Mouse (Mus musculus) liver, embryonic 11.5 days (tissue): ENCODE data around the gene Pepd. TPM values are rescaled to one million over a fixed set of nuclear protein-coding genes. Genes with fewer than 3 reads are reported as not detected.

ENCODE experiments used
- ATAC-seq: fragments of 200-750 bp; cut with Nextera tagmentation; replicated peaks from 2 replicates; pipeline ENCODE4 v1.8.0; 2017; ENCODE audit warnings: moderate number of reproducible peaks, mild to moderate bottlenecking, moderate TSS enrichment, moderate library complexity; ENCODE audit not compliant: low FRiP score
- DNase-seq: peaks from one replicate; pipeline ENCODE4 v3.0.0-alpha.2; 2017; ENCODE audit warnings: low spot score
- H3K27ac ChIP-seq: fragments of 300-500 bp; sonication (generic); 2 replicates; pipeline ENCODE4 v1.5.1; 2014; ENCODE audit warnings: mild to moderate bottlenecking, low read depth, low read length, control low read depth
- H3K27me3 ChIP-seq: fragments of 300-500 bp; sonication (generic); replicated peaks from 2 replicates; pipeline ENCODE4 v1.6.1; 2014; ENCODE audit warnings: low read length, mixed read lengths; ENCODE audit not compliant: control insufficient read depth, insufficient read depth
- H3K36me3 ChIP-seq: fragments of 300-500 bp; sonication (generic); 2 replicates; pipeline ENCODE4 v1.6.1; 2014; ENCODE audit warnings: mild to moderate bottlenecking, low read length, moderate library complexity, mixed read lengths; ENCODE audit not compliant: control insufficient read depth, insufficient read depth
- H3K4me1 ChIP-seq: fragments of 300-500 bp; sonication (generic); replicated peaks from 2 replicates; pipeline ENCODE4 v1.6.1; 2014; ENCODE audit warnings: low read length, mixed read lengths; ENCODE audit not compliant: control insufficient read depth, insufficient read depth
- H3K4me2 ChIP-seq: fragments of 300-500 bp; sonication (generic); 2 replicates; pipeline ENCODE4 v1.6.1; 2014; ENCODE audit warnings: mild to moderate bottlenecking, control low read depth, moderate library complexity
- H3K4me3 ChIP-seq: fragments of 300-500 bp; sonication (generic); 2 replicates; pipeline ENCODE4 v1.5.1; 2014; ENCODE audit warnings: low read depth, low read length, control low read depth
- H3K9ac ChIP-seq: fragments of 300-500 bp; sonication (generic); 2 replicates; pipeline ENCODE4 v1.6.1; 2014; ENCODE audit warnings: low read depth, low read length, control low read depth
- H3K9me3 ChIP-seq: fragments of 300-500 bp; sonication (generic); 2 replicates; pipeline ENCODE4 v1.6.1; 2016; ENCODE audit warnings: low read length, inconsistent platforms, mixed read lengths; ENCODE audit not compliant: control insufficient read depth
- WGBS: fragments of 180-500 bp; shearing (Covaris S2); extraction: QIAGEN DNeasy Blood & Tissue Kit; methylation state at CpG from one replicate; pipeline ENCODE4 v1.1.7; 2014; 5-methylcytosine and 5-hydroxymethylcytosine counted together
- polyA plus RNA-seq: library from polyadenylated mRNA; unstranded; fragments of >200 nt; fragmentation: Nextera tagmentation; extraction: Ambion mirVana; gene quantifications from 2 replicates; pipeline ENCODE4 v1.2.1, GENCODE M21; 2014

Gene Pepd
- polyA plus RNA-seq, 1 experiment from 2014 or later: 53.4 TPM

DNA sequence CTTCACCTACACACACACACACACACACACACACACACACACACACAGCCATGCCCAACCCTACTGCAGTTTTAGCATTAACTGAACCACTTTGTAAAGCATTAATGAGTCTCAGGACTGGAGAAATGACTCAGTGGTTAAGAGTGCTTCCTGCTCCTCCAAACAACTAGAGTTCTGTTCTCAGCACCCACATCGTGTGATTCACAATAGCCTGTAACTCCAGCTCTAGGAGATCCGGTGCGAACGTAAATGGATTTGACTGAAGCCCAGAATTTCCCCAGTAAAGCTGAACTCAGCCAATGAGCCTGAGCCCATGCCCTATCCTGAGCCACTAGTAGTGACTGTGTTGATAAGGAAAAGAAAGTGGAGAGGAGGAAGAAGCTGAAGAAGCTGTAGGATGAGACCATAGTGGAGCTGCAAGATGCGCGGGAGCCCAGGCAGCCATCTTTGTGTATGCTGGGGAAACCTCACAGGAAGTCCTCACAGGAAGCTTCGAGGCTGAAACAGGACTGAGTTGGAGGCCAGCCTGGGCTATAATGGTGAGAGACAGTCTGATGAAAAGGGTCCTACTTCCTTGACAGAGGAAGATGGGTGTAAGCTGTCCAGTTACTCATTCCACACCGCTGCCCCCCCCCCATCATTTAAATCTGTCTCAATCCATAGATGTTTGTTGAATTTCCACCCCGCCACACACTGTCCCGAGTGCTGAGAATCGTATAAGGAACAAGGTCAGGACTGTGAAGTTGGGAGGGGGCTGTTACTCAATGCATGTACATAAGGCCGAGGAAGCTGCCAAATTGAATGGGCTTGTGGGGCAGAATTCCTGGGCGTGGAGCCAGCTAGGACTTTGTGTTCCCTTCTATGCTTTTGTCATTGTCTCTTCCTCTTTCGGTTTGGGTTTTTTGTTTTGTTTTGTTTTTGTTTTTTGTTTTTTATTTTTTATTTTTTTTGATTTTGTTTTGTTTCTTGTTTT lies 152.4 kb downstream of the Pepd start:
- no peaks in the 10 kb centered on the region; the same call in 1 of the 2 replicates for H3K9me3 ChIP-seq
- H3K9ac ChIP-seq: no peak overlapping the region
- H3K4me1 ChIP-seq: no peaks in the 10 kb centered on the region
- no peak overlapping the region for H3K4me2 ChIP-seq
- 76% methylated on average over 14 of the region's 14 CpGs for WGBS
- no peaks in the 10 kb centered on the region for H3K27me3 ChIP-seq
- ATAC-seq (no peak), DNase-seq (no peak)
- no peak overlapping the region for H3K27ac ChIP-seq
- H3K36me3 ChIP-seq: no peaks in the 10 kb centered on the region
- no peak overlapping the region for H3K4me3 ChIP-seq

DNA sequence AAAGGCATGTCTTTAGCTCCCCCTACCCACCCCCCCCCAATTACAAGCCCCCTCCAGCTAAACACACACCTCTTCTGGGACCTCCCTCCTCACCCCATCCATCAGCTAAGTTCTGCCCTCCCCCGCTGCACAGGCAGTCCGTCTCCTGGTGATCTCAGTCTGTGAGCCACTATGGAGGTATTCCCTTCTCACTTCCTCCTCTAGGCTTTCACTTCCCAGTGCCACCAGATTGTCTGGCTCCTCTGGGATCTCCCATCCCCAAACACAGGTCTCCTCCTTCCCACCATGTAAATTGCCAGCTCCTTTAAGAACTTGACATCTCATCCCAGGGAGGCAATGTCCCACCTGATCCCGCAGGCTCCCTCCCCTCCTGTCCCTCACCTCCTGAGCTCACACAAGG lies 153.8 kb downstream of the Pepd start:
- WGBS: 68% methylated on average over 3 of the region's 3 CpGs
- Histone ChIP-seq H3K4me2 (no peak overlapping the region), H3K27ac (no peak overlapping the region), H3K4me3 (no peak overlapping the region), H3K27me3 (no peaks in the 10 kb centered on the region), H3K9ac (no peak overlapping the region), H3K9me3 (no peaks in the 10 kb centered on the region), H3K4me1 (no peaks in the 10 kb centered on the region), H3K36me3 (no peaks in the 10 kb centered on the region)
- ATAC-seq: no peak
- DNase-seq: no peak

DNA sequence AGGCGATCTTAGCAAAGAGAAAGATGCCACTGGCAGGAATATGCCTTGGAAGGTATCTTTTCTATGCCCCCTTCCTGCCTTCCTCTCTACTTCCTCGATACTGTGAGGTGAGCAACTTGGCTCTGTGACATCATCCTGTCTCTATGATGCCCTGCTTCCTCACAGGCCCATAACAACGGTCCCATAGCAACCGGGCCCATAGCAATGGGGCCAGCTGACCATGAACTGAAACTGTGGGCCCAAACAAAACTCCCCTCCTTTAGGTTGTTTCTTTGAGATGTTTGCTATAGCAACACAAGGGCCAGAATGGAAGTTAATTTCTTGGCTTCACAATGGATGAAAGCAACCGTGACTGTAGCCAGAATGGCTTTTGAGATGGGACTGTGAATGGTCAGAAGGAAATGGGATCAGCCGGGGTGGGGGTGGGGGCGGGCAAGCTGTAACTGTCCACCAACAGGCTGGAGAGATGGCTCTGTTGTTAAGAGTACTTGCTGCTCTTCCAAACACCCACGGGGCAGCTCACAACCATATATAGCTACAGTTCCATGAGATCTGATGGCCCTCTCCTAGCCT lies 154.5 kb downstream of the Pepd start:
- H3K36me3 ChIP-seq: no peaks in the 10 kb centered on the region
- H3K9me3 ChIP-seq: no peaks in the 10 kb centered on the region
- 81% methylated on average over 8 of the region's 8 CpGs for WGBS

DNA sequence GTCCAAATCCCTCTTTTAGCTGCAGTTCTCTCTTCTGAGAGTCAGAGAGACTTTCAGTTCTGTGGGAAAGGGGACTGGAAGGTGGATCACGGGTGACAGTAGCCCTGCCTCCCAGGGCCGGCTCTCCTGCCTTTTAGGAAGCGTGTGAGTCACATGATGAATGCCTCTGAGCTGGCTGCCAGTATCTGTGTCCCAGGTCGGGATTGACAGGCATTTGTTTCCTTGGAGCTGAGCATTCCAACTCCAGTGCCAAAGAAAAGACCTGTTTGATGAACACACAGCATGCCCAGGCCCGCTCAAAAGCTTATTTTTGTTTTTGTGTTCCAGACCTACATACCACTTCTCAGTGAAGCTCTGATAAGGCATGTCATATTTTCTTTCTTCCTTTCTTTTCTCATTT lies 164.5 kb downstream of the Pepd start:
- Histone ChIP-seq H3K9ac (no peak overlapping the region), H3K4me2 (no peak overlapping the region), H3K4me1 (peaks cover 4% of the 10 kb centered on the region), H3K27ac (no peak overlapping the region), H3K9me3 (no peaks in the 10 kb centered on the region), H3K27me3 (no peaks in the 10 kb centered on the region), H3K36me3 (no peaks in the 10 kb centered on the region), H3K4me3 (no peak overlapping the region)
- no peak for DNase-seq
- no peak for ATAC-seq
- 48% methylated on average over 5 of the region's 5 CpGs for WGBS

More for the DNA sequence above, 154.5 kb downstream of the Pepd start:
- Histone ChIP-seq H3K4me1 (no peaks in the 10 kb centered on the region), H3K4me3 (no peak overlapping the region), H3K4me2 (no peak overlapping the region), H3K9ac (no peak overlapping the region), H3K27ac (no peak overlapping the region), H3K27me3 (no peaks in the 10 kb centered on the region)
- ATAC-seq (no peak), DNase-seq (no peak)

DNA sequence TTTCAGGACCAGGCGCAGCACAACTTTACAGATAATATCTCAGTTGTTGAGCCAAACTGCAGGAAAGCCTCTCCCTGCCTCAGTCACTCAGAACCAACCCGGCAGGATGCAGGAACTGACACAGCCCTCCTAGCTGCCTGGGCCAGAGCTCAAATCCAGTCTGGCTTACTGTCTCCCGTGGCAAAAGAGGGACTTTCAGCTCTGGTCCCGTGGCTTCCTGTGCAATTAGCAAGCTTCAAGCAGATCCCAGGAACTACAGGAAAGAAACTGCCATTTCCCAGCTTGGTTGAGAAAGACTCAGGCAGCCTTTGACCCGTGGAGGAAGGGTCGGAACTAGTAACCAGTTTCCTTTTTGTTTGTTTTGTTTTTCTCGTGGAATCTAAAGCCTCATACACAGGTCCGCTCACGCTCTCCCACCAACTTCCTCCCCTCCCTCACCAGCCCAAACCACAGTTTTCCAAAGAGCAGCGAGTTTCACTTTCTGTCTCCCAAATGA lies 168.7 kb downstream of the Pepd start:
- H3K9me3 ChIP-seq: no peaks in the 10 kb centered on the region
- H3K4me2 ChIP-seq: peak overlapping the region; percentile 47
- H3K36me3 ChIP-seq: no peaks in the 10 kb centered on the region
- no peak overlapping the region for H3K9ac ChIP-seq
- peak overlapping the region; percentile 71 for H3K27ac ChIP-seq
- no peak for ATAC-seq
- H3K4me3 ChIP-seq: 0 out of 2 replicates have a peak overlapping the region, but pooled peaks have one; percentile 0
- no peaks in the 10 kb centered on the region for H3K27me3 ChIP-seq
- peak; percentile 38 for DNase-seq
- peaks cover 4% of the 10 kb centered on the region for H3K4me1 ChIP-seq
- WGBS: 24% methylated on average over 10 of the region's 10 CpGs

DNA sequence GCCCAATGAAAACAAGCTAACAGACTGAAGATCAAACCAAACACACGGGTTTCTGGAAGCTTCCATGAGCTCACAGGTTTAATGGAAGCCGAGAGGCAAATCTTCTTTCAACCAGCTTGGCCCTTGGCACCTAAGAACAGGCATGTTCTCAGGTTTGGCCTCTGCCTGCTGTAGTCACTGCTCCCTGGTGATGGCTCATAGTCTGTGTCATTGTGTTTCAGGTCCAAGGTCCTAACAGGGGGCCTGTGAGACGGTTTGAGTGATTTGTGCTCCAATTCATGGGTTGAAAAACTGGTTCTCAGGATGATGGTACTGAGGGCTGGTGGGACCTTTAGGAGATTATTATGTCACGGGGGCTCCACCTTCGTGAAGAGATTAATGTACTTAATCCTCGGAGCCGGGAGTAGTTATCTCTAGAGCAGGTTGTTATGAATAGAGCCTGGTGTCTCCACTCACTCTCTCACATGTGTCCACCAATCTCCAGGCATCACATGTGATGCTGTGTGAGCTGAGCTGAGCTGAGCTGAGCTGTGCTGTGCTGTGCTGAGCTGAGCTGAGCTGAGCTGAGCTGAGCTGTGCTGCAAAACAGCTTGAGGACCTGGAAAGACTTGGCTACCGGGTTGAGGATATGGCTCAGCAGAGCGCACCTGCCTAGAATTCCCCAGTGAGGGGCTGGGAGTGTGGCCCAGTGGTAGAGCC lies 169.4 kb downstream of the Pepd start:
- ATAC-seq (no peak; the same call in 1 of the 2 replicates), DNase-seq (no peak)
- WGBS: 74% methylated on average over 9 of the region's 9 CpGs
- H3K9ac ChIP-seq: no peak overlapping the region
- H3K27me3 ChIP-seq: no peaks in the 10 kb centered on the region
- peaks cover 4% of the 10 kb centered on the region for H3K4me1 ChIP-seq
- no peak overlapping the region; the same call in 1 of the 2 replicates for H3K4me2 ChIP-seq
- H3K9me3 ChIP-seq: no peaks in the 10 kb centered on the region
- H3K27ac ChIP-seq: no peak overlapping the region
- H3K4me3 ChIP-seq: no peak overlapping the region
- no peaks in the 10 kb centered on the region for H3K36me3 ChIP-seq

DNA sequence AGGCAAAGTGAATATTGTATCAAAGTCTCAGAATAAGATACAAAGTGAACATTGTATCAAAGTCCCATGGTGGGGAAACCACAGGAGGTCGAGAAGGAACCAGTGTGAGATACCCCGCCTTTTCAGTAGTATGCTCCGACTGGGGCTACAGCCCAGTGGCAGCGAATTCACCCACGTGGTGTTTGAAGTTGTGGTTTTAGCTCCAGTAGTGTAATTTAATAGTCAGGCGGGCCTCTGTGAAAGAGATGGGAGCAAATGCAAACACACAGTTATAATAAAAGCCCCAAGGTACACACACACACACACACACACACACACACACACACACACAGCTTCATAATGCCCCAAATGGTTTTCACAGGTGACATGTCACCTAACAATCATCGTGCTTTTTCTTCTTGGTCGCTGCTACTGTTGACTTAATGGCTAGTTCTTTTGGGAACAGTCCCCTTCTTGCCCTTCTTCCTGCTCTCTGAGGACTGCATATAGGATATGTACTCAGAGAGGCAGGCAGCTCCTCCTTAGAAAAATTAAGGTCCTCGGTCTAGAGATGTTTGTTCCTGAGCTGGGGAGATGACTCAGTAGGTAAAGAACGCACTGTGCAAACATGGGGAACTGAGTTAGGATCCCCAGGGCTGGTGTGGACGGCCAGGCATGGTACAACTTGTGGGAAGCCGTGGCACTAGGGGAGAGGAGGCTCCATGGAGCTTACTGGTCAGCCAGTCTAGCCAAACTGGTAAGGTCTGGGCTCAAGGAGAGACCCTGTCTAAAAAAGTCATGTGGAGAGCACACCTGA lies 172.6 kb downstream of the Pepd start:
- Histone ChIP-seq H3K27ac (no peak overlapping the region), H3K27me3 (no peaks in the 10 kb centered on the region), H3K4me3 (no peak overlapping the region), H3K9me3 (no peaks in the 10 kb centered on the region), H3K36me3 (no peaks in the 10 kb centered on the region), H3K9ac (no peak overlapping the region), H3K4me2 (no peak overlapping the region), H3K4me1 (peaks cover 4% of the 10 kb centered on the region)
- 64% methylated on average over 12 of the region's 12 CpGs for WGBS
- no peak for DNase-seq
- no peak for ATAC-seq
